Mouse (Mus musculus) kidney, postnatal 0 days (tissue): ENCODE measurements around the gene Rapgef2. TPM values are rescaled to one million over a fixed set of nuclear protein-coding genes. Genes with fewer than 3 reads are reported as not detected.
A peak's percentile ranks its signal among the peaks of the same experiment; 100 is the strongest.

ENCODE experiments used
- ATAC-seq: fragments of 200-750 bp; cut with Nextera tagmentation; replicated peaks from 2 replicates; pipeline ENCODE4 v1.8.0; 2017; ENCODE audit warnings: low read depth, moderate number of reproducible peaks, moderate TSS enrichment, moderate library complexity; ENCODE audit not compliant: low FRiP score
- DNase-seq: peaks from one replicate; pipeline ENCODE4 v3.0.0-alpha.2; 2016; ENCODE audit warnings: low spot score
- H3K27ac ChIP-seq: fragments of 300-500 bp; sonication (generic); 2 replicates; pipeline ENCODE4 v1.5.1; 2014; ENCODE audit warnings: mild to moderate bottlenecking
- H3K27me3 ChIP-seq: fragments of 300-500 bp; sonication (generic); 2 replicates; pipeline ENCODE4 v1.6.1; 2014; ENCODE audit warnings: low read length, mixed read lengths; ENCODE audit not compliant: insufficient read depth
- H3K36me3 ChIP-seq: fragments of 300-500 bp; sonication (generic); 2 replicates; pipeline ENCODE4 v1.6.1; 2014; ENCODE audit warnings: low read length, mixed read lengths; ENCODE audit not compliant: insufficient read depth
- H3K4me1 ChIP-seq: fragments of 300-500 bp; sonication (generic); replicated peaks from 2 replicates; pipeline ENCODE4 v1.6.1; 2014; ENCODE audit warnings: antibody characterized with exemption, low read length, mixed read lengths; ENCODE audit not compliant: insufficient read depth
- H3K4me2 ChIP-seq: fragments of 300-500 bp; sonication (generic); 2 replicates; pipeline ENCODE4 v1.6.1; 2014; ENCODE audit warnings: mild to moderate bottlenecking, low read length, moderate library complexity, mixed read lengths
- H3K4me3 ChIP-seq: fragments of 300-500 bp; sonication (generic); replicated peaks from 2 replicates; pipeline ENCODE4 v1.5.1; 2014; ENCODE audit warnings: low read depth, low read length
- H3K9ac ChIP-seq: fragments of 300-500 bp; sonication (generic); 2 replicates; pipeline ENCODE4 v1.6.1; 2014; ENCODE audit warnings: low read depth, low read length
- H3K9me3 ChIP-seq: fragments of 300-500 bp; sonication (generic); replicated peaks from 2 replicates; pipeline ENCODE4 v1.6.1; 2016; ENCODE audit warnings: low read length, inconsistent platforms, mixed read lengths
- CTCF ChIP-seq: IDR thresholded peaks from 2 replicates; pipeline ENCODE4 v1.5.1; 2016; ENCODE audit warnings: antibody characterized with exemption, low read depth, mild to moderate bottlenecking, moderate library complexity
- WGBS: fragments of 180-500 bp; shearing (Covaris S2); extraction: QIAGEN DNeasy Blood & Tissue Kit; methylation state at CpG from one replicate; pipeline ENCODE4 v1.1.7; 2014; 5-methylcytosine and 5-hydroxymethylcytosine counted together
- polyA plus RNA-seq: library from polyadenylated mRNA; unstranded; fragments of >200 nt; fragmentation: Nextera tagmentation; extraction: Ambion mirVana; gene quantifications from 2 replicates; pipeline ENCODE4 v1.2.1, GENCODE M21; 2015

The Rapgef2 gene
- polyA plus RNA-seq, 1 experiment from 2014 or later, result 4.4 TPM

GRCm38 (mm10) chr3:79249955-79250354 is 36.4 kb downstream of the Rapgef2 start:
- TF ChIP-seq CTCF, result no peak
- DNase-seq, result no peak
- WGBS, result 61% methylated on average over 1 of the region's 1 CpGs
- Histone ChIP-seq H3K4me1 (peaks cover 4% of the 10 kb centered on the region; the same call in 1 of the 2 replicates), H3K36me3 (no peaks in the 10 kb centered on the region), H3K9ac (no peak overlapping the region), H3K4me3 (no peak overlapping the region), H3K27ac (no peak overlapping the region), H3K9me3 (no peaks in the 10 kb centered on the region), H3K4me2 (no peak overlapping the region), H3K27me3 (no peaks in the 10 kb centered on the region)
- no peak for ATAC-seq

GRCm38 (mm10) chr3:79248659-79249235 is 37.6 kb downstream of the Rapgef2 start:
- no peak overlapping the region for H3K4me2 ChIP-seq
- DNase-seq, result no peak
- H3K4me1 ChIP-seq, result peaks cover 4% of the 10 kb centered on the region; the same call in 1 of the 2 replicates
- 78% methylated on average over 5 of the region's 5 CpGs for WGBS
- no peak for TF ChIP-seq CTCF
- no peak overlapping the region for H3K4me3 ChIP-seq
- ATAC-seq, result no peak
- no peaks in the 10 kb centered on the region for H3K27me3 ChIP-seq
- H3K9me3 ChIP-seq, result no peaks in the 10 kb centered on the region
- no peak overlapping the region for H3K27ac ChIP-seq
- no peaks in the 10 kb centered on the region for H3K36me3 ChIP-seq
- no peak overlapping the region for H3K9ac ChIP-seq

DNA sequence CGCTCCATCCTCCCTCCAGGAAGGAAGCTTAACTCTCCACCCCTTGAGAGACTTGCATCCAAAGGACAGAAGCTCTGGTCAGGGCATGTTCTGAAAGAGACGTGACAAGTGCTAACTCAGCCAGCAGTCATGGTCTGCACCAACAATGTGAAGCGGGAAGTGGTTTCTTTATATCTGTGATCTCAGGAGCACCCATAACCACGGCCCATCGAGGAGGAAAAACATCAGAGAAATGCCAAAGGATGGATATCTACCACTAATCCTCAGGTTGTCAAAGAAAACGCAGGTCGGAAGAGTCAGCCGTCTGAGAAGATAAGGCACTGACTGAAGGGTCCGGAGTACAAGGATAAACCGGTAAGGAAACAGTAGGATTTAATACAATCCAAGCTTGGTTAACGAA is 38.1 kb downstream of the Rapgef2 start:
- Histone ChIP-seq H3K36me3 (no peaks in the 10 kb centered on the region), H3K27ac (no peak overlapping the region), H3K4me1 (peaks cover 6% of the 10 kb centered on the region), H3K9ac (no peak overlapping the region), H3K4me3 (no peak overlapping the region), H3K9me3 (no peaks in the 10 kb centered on the region), H3K4me2 (no peak overlapping the region), H3K27me3 (no peaks in the 10 kb centered on the region)
- DNase-seq (no peak), ATAC-seq (no peak)
- 78% methylated on average over 11 of the region's 11 CpGs for WGBS
- TF ChIP-seq CTCF, result no peak

GRCm38 (mm10) chr3:79244347-79244746 is 42.0 kb downstream of the Rapgef2 start:
- no peak overlapping the region for H3K4me3 ChIP-seq
- 64% methylated on average over 9 of the region's 9 CpGs for WGBS
- ATAC-seq (no peak; the same call in 1 of the 2 replicates), DNase-seq (no peak)
- H3K36me3 ChIP-seq, result no peaks in the 10 kb centered on the region
- no peak for TF ChIP-seq CTCF
- peaks cover 6% of the 10 kb centered on the region for H3K4me1 ChIP-seq
- H3K9me3 ChIP-seq, result no peaks in the 10 kb centered on the region
- H3K27ac ChIP-seq, result no peak overlapping the region
- H3K4me2 ChIP-seq, result no peak overlapping the region
- H3K9ac ChIP-seq, result no peak overlapping the region
- H3K27me3 ChIP-seq, result no peaks in the 10 kb centered on the region

DNA sequence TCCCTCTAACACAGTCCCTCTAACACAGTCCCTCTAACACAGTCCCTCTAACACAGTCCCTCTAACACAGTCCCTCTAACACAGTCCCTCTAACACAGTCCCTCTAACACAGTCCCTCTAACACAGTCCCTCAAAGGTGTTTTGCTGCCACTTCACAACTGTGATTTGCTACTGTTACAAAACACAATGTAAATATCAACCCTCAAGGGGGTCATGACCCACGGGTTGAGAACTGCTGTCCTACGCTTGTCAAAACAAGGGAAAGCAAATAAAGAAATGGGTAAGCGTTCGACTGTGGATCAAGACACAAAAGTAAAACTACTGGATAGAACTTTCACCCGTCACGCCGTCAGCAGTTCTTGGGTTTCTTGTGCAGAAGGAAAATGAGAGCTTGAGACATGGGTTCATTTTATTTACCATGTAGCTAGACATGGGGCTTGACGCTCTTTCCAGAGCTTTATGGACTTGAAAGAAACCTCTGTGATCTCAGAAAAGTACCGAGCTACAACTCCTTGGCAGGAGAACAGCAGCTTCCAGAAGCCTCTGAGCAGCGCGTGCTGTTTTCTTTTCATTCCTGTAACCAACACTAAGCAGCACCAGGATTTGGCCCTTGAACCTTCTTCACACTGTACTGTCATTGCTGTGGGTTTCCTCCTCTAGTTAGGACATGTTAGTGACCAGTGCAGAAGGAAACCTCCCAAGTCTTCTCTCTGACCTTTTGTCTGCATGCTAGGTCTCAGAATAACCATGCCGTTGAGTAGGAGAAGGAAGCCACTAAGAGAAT is 43.2 kb downstream of the Rapgef2 start:
- Histone ChIP-seq H3K9me3 (no peaks in the 10 kb centered on the region), H3K4me3 (no peak overlapping the region), H3K27ac (0 out of 2 replicates have a peak overlapping the region, but pooled peaks have one; percentile 31), H3K27me3 (no peaks in the 10 kb centered on the region), H3K36me3 (no peaks in the 10 kb centered on the region), H3K9ac (no peak overlapping the region), H3K4me2 (peak overlapping the region; percentile 18; the same call in 1 of the 2 replicates), H3K4me1 (peaks cover 8% of the 10 kb centered on the region)
- TF ChIP-seq CTCF, result no peak
- DNase-seq (no peak), ATAC-seq (no peak)
- WGBS, result 34% methylated on average over 12 of the region's 12 CpGs

DNA sequence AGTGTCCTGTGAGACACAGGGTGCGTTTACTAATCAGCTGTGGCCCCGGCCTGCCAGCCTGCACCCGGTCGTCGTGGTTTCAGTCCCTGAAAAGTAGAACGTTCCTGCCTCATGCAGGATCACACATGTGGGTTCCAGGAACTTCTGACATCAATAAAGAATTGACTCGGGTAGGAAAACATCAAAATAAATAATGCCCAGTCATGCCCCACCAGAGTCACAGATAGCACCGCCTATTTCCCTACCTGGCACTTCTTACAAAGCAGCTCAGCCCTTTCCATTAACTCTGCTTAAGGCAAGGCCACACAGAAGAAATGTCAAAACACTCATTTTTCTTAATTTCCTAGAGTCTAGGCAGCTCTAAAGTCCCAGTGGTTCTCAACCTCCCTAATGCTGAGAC is 44.0 kb downstream of the Rapgef2 start:
- Histone ChIP-seq H3K4me2 (no peak overlapping the region), H3K27me3 (no peaks in the 10 kb centered on the region), H3K4me3 (no peak overlapping the region), H3K36me3 (no peaks in the 10 kb centered on the region), H3K4me1 (peaks cover 9% of the 10 kb centered on the region), H3K9me3 (no peaks in the 10 kb centered on the region), H3K9ac (no peak overlapping the region), H3K27ac (no peak overlapping the region)
- TF ChIP-seq CTCF, result no peak
- ATAC-seq (no peak), DNase-seq (no peak)
- WGBS, result 56% methylated on average over 8 of the region's 8 CpGs
